Mouse (Mus musculus): Measurements from ENCODE around the gene Vps45. TPM values are rescaled to one million over a fixed set of nuclear protein-coding genes. Genes with fewer than 3 reads are reported as not detected.
A peak's percentile ranks its signal among the peaks of the same experiment; 100 is the strongest.
"Not testable (repeated sequence)": the region's sequence is repeated elsewhere in the genome, so short reads cannot be mapped to it uniquely, and the experiment has no call there.

Vps45 gene
- total and polyA plus RNA-seq, 2 experiments from 2014 or later: 10.5 to 49.4 TPM

DNA sequence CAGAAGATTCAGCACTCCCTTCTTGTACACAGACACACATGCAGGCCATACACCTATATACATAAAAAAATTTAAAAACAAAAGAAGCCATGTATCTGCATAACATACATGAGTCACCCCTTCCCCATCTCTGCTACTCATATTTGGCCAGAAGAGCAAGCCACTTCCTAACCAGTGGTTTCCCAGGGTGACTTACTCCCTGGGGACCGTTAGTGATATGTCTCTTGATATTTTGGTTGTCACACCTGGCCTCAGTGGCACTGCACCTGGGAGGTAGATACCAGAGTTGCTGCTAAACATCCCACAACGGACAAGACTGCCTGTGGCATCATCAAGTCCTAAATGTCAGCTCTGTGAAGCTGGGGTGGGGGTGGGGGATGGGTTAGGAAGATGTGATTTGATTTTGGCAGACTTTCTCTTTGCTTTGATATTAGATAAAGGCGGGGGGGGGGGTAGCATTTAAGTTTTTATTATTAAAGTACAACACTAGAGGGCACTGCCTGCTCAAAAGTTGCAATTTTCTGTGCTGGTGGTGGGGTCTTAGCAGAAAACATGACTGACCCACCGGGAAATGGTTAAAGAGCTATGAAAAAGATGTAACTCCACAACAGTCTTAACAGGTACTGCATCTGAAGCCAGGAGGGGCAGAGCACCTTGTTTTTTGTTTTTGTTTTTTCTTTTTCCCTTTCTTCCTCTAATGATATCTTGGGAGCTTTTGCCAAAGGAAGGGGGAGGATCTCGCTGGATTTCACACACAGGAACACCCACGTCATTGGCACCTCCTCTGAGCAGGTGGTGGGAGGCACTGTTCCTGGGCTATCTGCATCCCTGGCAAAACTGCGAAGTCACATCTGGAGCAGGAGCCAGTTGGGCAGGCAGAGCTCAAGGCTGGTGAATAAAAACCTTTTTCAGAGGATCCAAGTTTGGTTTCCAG, 92.5 kb downstream of the Vps45 start:
- H3K27ac ChIP-seq (ENCODE audit: low read depth): no peak overlapping the region
- peaks cover 6% of the 10 kb centered on the region; the same call in 1 of the 2 replicates for H3K4me1 ChIP-seq (ENCODE audit: control insufficient read depth, insufficient read depth)
- no peaks in the 10 kb centered on the region for H3K9me3 ChIP-seq (replicated peaks; ENCODE audit: control insufficient read depth, low read length)
- DNase-seq (ENCODE audit: low spot score): no peak
- no peaks in the 10 kb centered on the region for H3K36me3 ChIP-seq (replicated peaks; ENCODE audit: control insufficient read depth, insufficient read depth, low read length)
- ATAC-seq (ENCODE audit: insufficient read depth, low read depth): peak; percentile 45; the same call in 1 of the 2 replicates
- TF ChIP-seq EP300 (IDR thresholded peaks at IDR 0.05; ENCODE audit: low read depth) (no peak), CTCF (IDR thresholded peaks at IDR 0.05; ENCODE audit: low read depth) (peak; percentile 55)
- peak overlapping the region; percentile 45 for H3K4me2 ChIP-seq (ENCODE audit: low read depth, low read length)
- peak overlapping the region; percentile 52 for H3K9ac ChIP-seq (replicated peaks; ENCODE audit: low read depth, low read length)
- H3K4me3 ChIP-seq (ENCODE audit: low read depth, low read length): no peak overlapping the region
- H3K27me3 ChIP-seq (ENCODE audit: control insufficient read depth, insufficient read depth, low read length): no peaks in the 10 kb centered on the region
- WGBS: 3% methylated on average over 7 of the region's 7 CpGs

DNA sequence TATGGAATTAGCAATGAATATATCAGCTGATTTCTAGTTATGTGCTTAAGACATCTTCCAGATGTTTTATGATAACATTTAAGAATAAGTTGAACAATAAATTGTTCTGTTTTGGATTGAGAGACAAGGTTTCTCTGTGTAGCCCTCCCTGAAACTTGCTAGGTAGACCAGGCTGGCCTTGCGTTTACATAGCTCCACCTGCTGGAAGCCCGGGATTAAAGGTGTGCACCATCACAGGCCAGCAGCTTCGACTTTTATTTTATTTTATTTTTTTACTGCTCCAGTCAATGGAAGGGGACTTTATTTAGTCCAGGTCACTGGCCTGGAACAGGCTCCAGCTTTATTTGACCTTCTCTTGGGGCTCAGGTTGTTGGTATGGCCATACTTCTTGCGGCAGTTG, 94.6 kb downstream of the Vps45 start:
- no peaks in the 10 kb centered on the region for H3K27me3 ChIP-seq (ENCODE audit: control insufficient read depth, insufficient read depth, low read length)
- peaks cover 4% of the 10 kb centered on the region; the same call in 1 of the 2 replicates for H3K4me1 ChIP-seq (ENCODE audit: control insufficient read depth, insufficient read depth)
- no peak for TF ChIP-seq EP300 (IDR thresholded peaks at IDR 0.05; ENCODE audit: low read depth)
- peak; percentile 47 for TF ChIP-seq CTCF (IDR thresholded peaks at IDR 0.05; ENCODE audit: low read depth)
- H3K9ac ChIP-seq (replicated peaks; ENCODE audit: low read depth, low read length): no peak overlapping the region
- H3K4me3 ChIP-seq (ENCODE audit: low read depth, low read length): no peak overlapping the region
- no peaks in the 10 kb centered on the region for H3K36me3 ChIP-seq (replicated peaks; ENCODE audit: control insufficient read depth, insufficient read depth, low read length)
- H3K9me3 ChIP-seq (replicated peaks; ENCODE audit: control insufficient read depth, low read length): no peaks in the 10 kb centered on the region
- no peak overlapping the region for H3K27ac ChIP-seq (ENCODE audit: low read depth)
- ATAC-seq (ENCODE audit: insufficient read depth, low read depth) (no peak), DNase-seq (ENCODE audit: low spot score) (no peak)
- no peak overlapping the region for H3K4me2 ChIP-seq (ENCODE audit: low read depth, low read length)
- 36% methylated on average over 4 of the region's 4 CpGs for WGBS

DNA sequence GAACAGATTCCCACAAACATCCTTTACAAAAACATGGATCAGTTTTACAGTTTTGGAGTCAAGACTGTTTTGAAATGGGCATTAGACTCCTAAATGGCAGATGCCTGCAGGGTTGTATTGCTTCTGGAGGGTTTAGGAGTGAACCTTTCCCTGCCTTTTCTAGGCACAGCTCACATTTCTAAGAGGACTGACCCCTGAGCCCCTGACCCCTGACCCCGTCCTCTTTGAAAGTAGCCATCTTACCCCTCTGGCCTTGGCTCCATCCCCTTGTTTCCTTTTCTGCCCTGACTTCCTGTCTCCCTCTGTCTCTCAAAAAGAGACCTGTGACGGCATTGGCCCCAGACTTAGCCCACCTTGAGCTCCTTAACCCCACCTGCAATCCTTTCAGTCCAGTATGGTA, 95.0 kb downstream of the Vps45 start:
- Histone ChIP-seq H3K4me3 (ENCODE audit: low read depth, low read length) (no peak overlapping the region), H3K27me3 (ENCODE audit: control insufficient read depth, insufficient read depth, low read length) (no peaks in the 10 kb centered on the region), H3K4me1 (ENCODE audit: control insufficient read depth, insufficient read depth) (peaks cover 8% of the 10 kb centered on the region; the same call in 1 of the 2 replicates), H3K27ac (ENCODE audit: low read depth) (no peak overlapping the region), H3K4me2 (ENCODE audit: low read depth, low read length) (no peak overlapping the region), H3K36me3 (replicated peaks; ENCODE audit: control insufficient read depth, insufficient read depth, low read length) (no peaks in the 10 kb centered on the region), H3K9ac (replicated peaks; ENCODE audit: low read depth, low read length) (no peak overlapping the region), H3K9me3 (replicated peaks; ENCODE audit: control insufficient read depth, low read length) (no peaks in the 10 kb centered on the region)
- TF ChIP-seq EP300 (IDR thresholded peaks at IDR 0.05; ENCODE audit: low read depth): no peak
- TF ChIP-seq CTCF (IDR thresholded peaks at IDR 0.05; ENCODE audit: low read depth): no peak
- ATAC-seq (ENCODE audit: insufficient read depth, low read depth) (no peak), DNase-seq (ENCODE audit: low spot score) (no peak)
- 75% methylated on average over 2 of the region's 2 CpGs for WGBS

DNA sequence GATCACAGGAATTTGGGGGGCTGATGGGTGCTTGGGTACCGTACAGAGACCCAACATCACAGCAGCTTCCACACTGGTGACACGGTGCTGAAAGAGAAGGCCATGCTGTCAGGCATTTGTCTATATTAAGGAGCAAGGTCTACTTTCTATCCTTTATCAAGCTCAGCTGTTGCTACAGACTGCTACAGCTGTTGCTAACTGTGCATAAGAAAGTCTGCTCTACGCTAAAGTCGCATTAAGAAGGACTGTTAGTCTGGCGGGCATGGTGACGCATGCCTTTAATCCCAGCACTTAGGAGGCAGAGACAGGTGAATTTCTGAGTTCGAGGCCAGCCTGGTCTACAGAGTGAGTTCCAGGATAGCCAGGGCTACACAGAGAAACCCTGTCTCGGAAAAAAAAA, 96.1 kb downstream of the Vps45 start:
- DNase-seq (ENCODE audit: low spot score); H3K4me2 ChIP-seq (ENCODE audit: low read depth, low read length); H3K27me3 ChIP-seq (ENCODE audit: control insufficient read depth, insufficient read depth, low read length); H3K9me3 ChIP-seq (replicated peaks; ENCODE audit: control insufficient read depth, low read length); ATAC-seq (ENCODE audit: insufficient read depth, low read depth); H3K9ac ChIP-seq (replicated peaks; ENCODE audit: low read depth, low read length); H3K36me3 ChIP-seq (replicated peaks; ENCODE audit: control insufficient read depth, insufficient read depth, low read length); H3K4me3 ChIP-seq (ENCODE audit: low read depth, low read length): not testable (repeated sequence)
- peaks cover 15% of the 10 kb centered on the region for H3K4me1 ChIP-seq (ENCODE audit: control insufficient read depth, insufficient read depth)
- 67% methylated on average over 8 of the region's 8 CpGs for WGBS
- peak overlapping the region; percentile 71 for H3K27ac ChIP-seq (ENCODE audit: low read depth)

DNA sequence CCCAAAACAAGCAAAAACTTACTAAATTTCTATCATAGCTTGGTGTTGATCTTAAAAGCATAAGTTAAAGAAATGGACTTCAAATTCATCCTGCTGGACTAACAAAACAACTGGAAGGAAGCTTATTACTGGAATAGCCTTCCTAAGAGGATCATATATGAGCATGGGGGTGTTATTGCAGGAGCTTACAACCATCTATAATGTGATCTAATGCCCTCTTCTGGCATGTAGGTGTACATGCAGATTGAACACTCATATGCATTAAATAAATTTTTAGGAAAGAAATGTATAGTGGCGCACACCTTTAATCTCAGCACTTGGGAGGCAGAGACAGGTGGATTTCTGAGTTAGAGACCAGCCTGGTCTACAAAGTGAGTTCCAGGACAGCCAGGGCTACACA, 98.5 kb downstream of the Vps45 start:
- ATAC-seq (ENCODE audit: insufficient read depth, low read depth): no peak
- H3K36me3 ChIP-seq (replicated peaks; ENCODE audit: control insufficient read depth, insufficient read depth, low read length): no peaks in the 10 kb centered on the region
- DNase-seq (ENCODE audit: low spot score): no peak
- TF ChIP-seq CTCF (IDR thresholded peaks at IDR 0.05; ENCODE audit: low read depth) (peak; percentile 21; the same call in 1 of the 2 replicates), EP300 (IDR thresholded peaks at IDR 0.05; ENCODE audit: low read depth) (no peak)
- no peak overlapping the region for H3K9ac ChIP-seq (replicated peaks; ENCODE audit: low read depth, low read length)
- no peak overlapping the region for H3K27ac ChIP-seq (ENCODE audit: low read depth)
- no peak overlapping the region for H3K4me3 ChIP-seq (ENCODE audit: low read depth, low read length)
- no peaks in the 10 kb centered on the region for H3K27me3 ChIP-seq (ENCODE audit: control insufficient read depth, insufficient read depth, low read length)
- whole genome bisulfite sequencing: 97% methylated on average over 1 of the region's 1 CpGs
- H3K9me3 ChIP-seq (replicated peaks; ENCODE audit: control insufficient read depth, low read length): no peaks in the 10 kb centered on the region
- peaks cover 20% of the 10 kb centered on the region for H3K4me1 ChIP-seq (ENCODE audit: control insufficient read depth, insufficient read depth)
- H3K4me2 ChIP-seq (ENCODE audit: low read depth, low read length): no peak overlapping the region
